Mouse (Mus musculus) midbrain, embryonic 12.5 days (tissue): ENCODE data around the gene Gm8237. TPM values are rescaled to one million over a fixed set of nuclear protein-coding genes. Genes with fewer than 3 reads are reported as not detected.
"Not testable (repeated sequence)": the region's sequence is repeated elsewhere in the genome, so short reads cannot be mapped to it uniquely, and the experiment has no call there.

Source experiments
- ATAC-seq: fragments of 200-750 bp; cut with Nextera tagmentation; 2 replicates; pipeline ENCODE4 v1.8.0; 2017; ENCODE audit warnings: low read depth, moderate TSS enrichment, moderate library complexity; ENCODE audit not compliant: low FRiP score
- H3K27ac ChIP-seq: fragments of 300-500 bp; sonication (generic); replicated peaks from 2 replicates; pipeline ENCODE4 v1.5.1; 2016; ENCODE audit warnings: mild to moderate bottlenecking
- H3K27me3 ChIP-seq: fragments of 300-500 bp; sonication (generic); 2 replicates; pipeline ENCODE4 v1.6.1; 2016; ENCODE audit warnings: mild to moderate bottlenecking
- H3K36me3 ChIP-seq: fragments of 300-500 bp; sonication (generic); 2 replicates; pipeline ENCODE4 v1.6.1; 2016
- H3K4me1 ChIP-seq: fragments of 300-500 bp; sonication (generic); 2 replicates; pipeline ENCODE4 v1.6.1; 2016
- H3K4me2 ChIP-seq: fragments of 300-500 bp; sonication (generic); replicated peaks from 2 replicates; pipeline ENCODE4 v1.6.1; 2016; ENCODE audit warnings: mild to moderate bottlenecking, moderate library complexity
- H3K4me3 ChIP-seq: fragments of 300-500 bp; sonication (generic); 2 replicates; pipeline ENCODE4 v1.5.1; 2016; ENCODE audit warnings: mild to moderate bottlenecking
- H3K9ac ChIP-seq: fragments of 300-500 bp; sonication (generic); replicated peaks from 2 replicates; pipeline ENCODE4 v1.6.1; 2016; ENCODE audit warnings: mild to moderate bottlenecking, moderate library complexity
- H3K9me3 ChIP-seq: fragments of 300-500 bp; sonication (generic); 2 replicates; pipeline ENCODE4 v1.6.1; 2016; ENCODE audit warnings: mild to moderate bottlenecking
- WGBS: fragments of 180-500 bp; shearing (Covaris S2); methylation state at CpG from one replicate; pipeline ENCODE4 v1.1.7; 2016; 5-methylcytosine and 5-hydroxymethylcytosine counted together
- polyA plus RNA-seq: library from polyadenylated mRNA; unstranded; fragments of >200 nt; fragmentation: Nextera tagmentation; extraction: Ambion mirVana; gene quantifications from 2 replicates; pipeline ENCODE4 v1.2.1, GENCODE M21; 2016

The Gm8237 gene
- 0.09 and 0.26 TPM in 2 replicates for polyA plus RNA-seq

GRCm38 (mm10) chr14:5880241-5880640 lies at the start of gene Gm8237:
Gm8237 (minus strand) TSS chr14:5880382.
- peak within 1 kb of the TSS; percentile 40 for H3K9ac ChIP-seq
- 5% methylated on average over 12 of the region's 22 CpGs for WGBS
- not testable (repeated sequence) for H3K9me3 ChIP-seq, H3K27me3 ChIP-seq, H3K4me1 ChIP-seq, H3K27ac ChIP-seq, H3K36me3 ChIP-seq
- ATAC-seq = peak; percentile 69; the same call in 1 of the 2 replicates
- H3K4me3 ChIP-seq = peak within 1 kb of the TSS; percentile 47
- peak within 1 kb of the TSS; percentile 69 for H3K4me2 ChIP-seq

- 84% methylated on average over 7 of the region's 7 CpGs for WGBS
Observed at GRCm38 (mm10) chr14:5923276-5923675, 43.1 kb upstream of the Gm8237 start.

GRCm38 (mm10) chr14:5918330-5918942 lies 38.3 kb upstream of the Gm8237 start:
- H3K4me3 ChIP-seq, H3K27ac ChIP-seq, H3K36me3 ChIP-seq, H3K27me3 ChIP-seq, H3K9me3 ChIP-seq, H3K9ac ChIP-seq, ATAC-seq, H3K4me2 ChIP-seq, H3K4me1 ChIP-seq: not testable (repeated sequence)
- WGBS = 74% methylated on average over 4 of the region's 4 CpGs

More at GRCm38 (mm10) chr14:5923276-5923675, 43.1 kb upstream of the Gm8237 start:
- not testable (repeated sequence) for ATAC-seq, H3K4me3 ChIP-seq, H3K9me3 ChIP-seq, H3K36me3 ChIP-seq, H3K27me3 ChIP-seq, H3K4me2 ChIP-seq, H3K4me1 ChIP-seq, H3K27ac ChIP-seq, H3K9ac ChIP-seq

- not testable (repeated sequence) for H3K27ac ChIP-seq, H3K27me3 ChIP-seq, H3K4me1 ChIP-seq, H3K9me3 ChIP-seq, ATAC-seq, H3K36me3 ChIP-seq, H3K4me3 ChIP-seq, H3K9ac ChIP-seq, H3K4me2 ChIP-seq
- WGBS = 83% methylated on average over 2 of the region's 2 CpGs
Observed at GRCm38 (mm10) chr14:5913701-5914100, 33.5 kb upstream of the Gm8237 start.

GRCm38 (mm10) chr14:5879791-5880190 lies 391 bp downstream of the Gm8237 start:
- Histone ChIP-seq H3K4me2 (peak overlapping the region; percentile 69), H3K4me3 (peak overlapping the region; percentile 47), H3K9ac (peak overlapping the region; percentile 40; the same call in 1 of the 2 replicates)
- H3K9me3 ChIP-seq, H3K27me3 ChIP-seq, ATAC-seq, H3K27ac ChIP-seq, H3K4me1 ChIP-seq, H3K36me3 ChIP-seq: not testable (repeated sequence)
- WGBS = 2% methylated on average over 23 of the region's 28 CpGs

GRCm38 (mm10) chr14:5879136-5879535 lies 1.0 kb downstream of the Gm8237 start:
- H3K27me3 ChIP-seq, H3K36me3 ChIP-seq, H3K4me1 ChIP-seq, H3K27ac ChIP-seq, H3K9ac ChIP-seq, ATAC-seq, H3K9me3 ChIP-seq, H3K4me3 ChIP-seq: not testable (repeated sequence)
- peak overlapping the region; percentile 29; the same call in 1 of the 2 replicates for H3K4me2 ChIP-seq
- WGBS = 9% methylated on average over 7 of the region's 11 CpGs

- H3K9me3 ChIP-seq, H3K4me1 ChIP-seq, H3K4me2 ChIP-seq, H3K27me3 ChIP-seq, ATAC-seq, H3K9ac ChIP-seq, H3K27ac ChIP-seq, H3K4me3 ChIP-seq, H3K36me3 ChIP-seq: not testable (repeated sequence)
- 88% methylated on average over 3 of the region's 3 CpGs for WGBS
Observed at GRCm38 (mm10) chr14:5855911-5856310, 24.3 kb downstream of the Gm8237 start.

- not testable (repeated sequence) for H3K4me1 ChIP-seq, H3K9me3 ChIP-seq, ATAC-seq, H3K4me2 ChIP-seq, H3K9ac ChIP-seq, H3K4me3 ChIP-seq, H3K27me3 ChIP-seq, H3K27ac ChIP-seq, H3K36me3 ChIP-seq
- WGBS = no CpG with 5 or more reads among the region's 3 CpGs
Observed at GRCm38 (mm10) chr14:5830229-5830628, 50.0 kb downstream of the Gm8237 start, which contains the start of gene Gm3424. Gm3424 (minus strand) TSS chr14:5830329.

GRCm38 (mm10) chr14:5812699-5813356 lies 67.4 kb downstream of the Gm8237 start:
- not testable (repeated sequence) for ATAC-seq, H3K4me1 ChIP-seq, H3K4me2 ChIP-seq, H3K9me3 ChIP-seq, H3K4me3 ChIP-seq, H3K9ac ChIP-seq, H3K36me3 ChIP-seq, H3K27ac ChIP-seq, H3K27me3 ChIP-seq
- WGBS = no CpG with 5 or more reads among the region's 47 CpGs

Other genes with a start within 250 kb of the Gm8237 start
- gene Gm8265, start 247.4 kb downstream of the Gm8237 start, polyA plus RNA-seq = not detected in 2 replicates
- not detected in 2 replicates for gene Gm9603, start 192.9 kb downstream of the Gm8237 start, polyA plus RNA-seq
- 0.75 TPM in 1 of 2 replicates, not detected in the other for gene Gm3373, start 138.8 kb downstream of the Gm8237 start, polyA plus RNA-seq
- 0.92 and 1.8 TPM in 2 replicates for gene Gm3383, start 72.4 kb downstream of the Gm8237 start, polyA plus RNA-seq
- not detected in 2 replicates for gene Gm3424, start 50.1 kb downstream of the Gm8237 start, polyA plus RNA-seq
- gene Gm3248, start 81.4 kb upstream of the Gm8237 start, polyA plus RNA-seq = 0.69 and 1.0 TPM in 2 replicates
- not detected in 2 replicates for gene Gm3453, start 98.8 kb upstream of the Gm8237 start, polyA plus RNA-seq
- gene Gm6337, start 177.9 kb upstream of the Gm8237 start, polyA plus RNA-seq = not detected in 2 replicates
- 0.68 and 0.75 TPM in 2 replicates for gene Gm8206, start 213.6 kb upstream of the Gm8237 start, polyA plus RNA-seq
- 2.4 and 2.5 TPM in 2 replicates for gene Gm3468, start 228.3 kb upstream of the Gm8237 start, polyA plus RNA-seq
- gene Gm3476, start 245.4 kb upstream of the Gm8237 start, polyA plus RNA-seq = not detected in 2 replicates